Mouse (Mus musculus) forebrain, embryonic 13.5 days (tissue): Measurements from ENCODE around the gene Olfr1264. TPM values are rescaled to one million over a fixed set of nuclear protein-coding genes. Genes with fewer than 3 reads are reported as not detected.

Source experiments
- ATAC-seq: fragments of 200-750 bp; cut with Nextera tagmentation; 2 replicates; pipeline ENCODE4 v1.8.0; 2017
- H3K27ac ChIP-seq: fragments of 300-500 bp; sonication (generic); 2 replicates; pipeline ENCODE4 v1.5.1; 2015; ENCODE audit warnings: inconsistent platforms, mild to moderate bottlenecking, moderate library complexity
- H3K27me3 ChIP-seq: fragments of 300-500 bp; sonication (generic); 2 replicates; pipeline ENCODE4 v1.6.1; 2015; ENCODE audit warnings: mild to moderate bottlenecking, inconsistent platforms
- H3K36me3 ChIP-seq: fragments of 300-500 bp; sonication (generic); 2 replicates; pipeline ENCODE4 v1.6.1; 2015; ENCODE audit warnings: mild to moderate bottlenecking, inconsistent platforms; ENCODE audit not compliant: poor library complexity, severe bottlenecking
- H3K4me1 ChIP-seq: fragments of 300-500 bp; sonication (generic); 2 replicates; pipeline ENCODE4 v1.6.1; 2015; ENCODE audit warnings: inconsistent platforms
- H3K4me2 ChIP-seq: fragments of 300-500 bp; sonication (generic); 2 replicates; pipeline ENCODE4 v1.6.1; 2015; ENCODE audit warnings: inconsistent platforms, mild to moderate bottlenecking, moderate library complexity
- H3K4me3 ChIP-seq: fragments of 300-500 bp; sonication (generic); 2 replicates; pipeline ENCODE4 v1.5.1; 2015; ENCODE audit warnings: mild to moderate bottlenecking, inconsistent platforms
- H3K9ac ChIP-seq: fragments of 300-500 bp; sonication (generic); 2 replicates; pipeline ENCODE4 v1.6.1; 2015; ENCODE audit warnings: mild to moderate bottlenecking, inconsistent platforms
- H3K9me3 ChIP-seq: fragments of 300-500 bp; sonication (generic); replicated peaks from 2 replicates; pipeline ENCODE4 v1.6.1; 2016; ENCODE audit warnings: inconsistent platforms
- WGBS: fragments of 180-500 bp; shearing (Covaris S2); methylation state at CpG from one replicate; pipeline ENCODE4 v1.1.7; 2015; 5-methylcytosine and 5-hydroxymethylcytosine counted together
- polyA plus RNA-seq: library from polyadenylated mRNA; unstranded; fragments of >200 nt; fragmentation: Nextera tagmentation; extraction: Ambion mirVana; gene quantifications from 2 replicates; pipeline ENCODE4 v1.2.1, GENCODE M21; 2015

The Olfr1264 gene
- not detected in 2 replicates for polyA plus RNA-seq

- WGBS: 68% methylated on average over 2 of the region's 2 CpGs
- no peak within 1 kb of the TSS for H3K9ac ChIP-seq
- H3K27me3 ChIP-seq: no peaks in the 10 kb centered on the region
Observed at GRCm38 (mm10) chr2:90025477-90025876, at the start of gene Olfr1264. Gene Olfr1264, minus strand, starts transcription at chr2:90025577.

GRCm38 (mm10) chr2:90070065-90070464 lies 44.7 kb upstream of the Olfr1264 start:
- Histone ChIP-seq H3K9me3 (no peaks in the 10 kb centered on the region), H3K36me3 (no peaks in the 10 kb centered on the region), H3K27ac (no peak overlapping the region), H3K9ac (no peak overlapping the region), H3K27me3 (no peaks in the 10 kb centered on the region), H3K4me1 (no peaks in the 10 kb centered on the region), H3K4me3 (no peak overlapping the region), H3K4me2 (no peak overlapping the region)
- WGBS: 72% methylated on average over 2 of the region's 2 CpGs
- no peak for ATAC-seq

More at GRCm38 (mm10) chr2:90025477-90025876, at the start of gene Olfr1264:
- H3K4me2 ChIP-seq: no peak within 1 kb of the TSS
- ATAC-seq: no peak
- no peaks in the 10 kb centered on the region for H3K9me3 ChIP-seq
- no peak within 1 kb of the TSS for H3K27ac ChIP-seq
- H3K36me3 ChIP-seq: no peaks in the 10 kb centered on the region
- no peaks in the 10 kb centered on the region for H3K4me1 ChIP-seq
- no peak within 1 kb of the TSS for H3K4me3 ChIP-seq

GRCm38 (mm10) chr2:90063494-90063893 lies 38.1 kb upstream of the Olfr1264 start, which contains the start of gene Olfr140:
Gene Olfr140, minus strand, starts transcription at chr2:90063594.
- H3K27me3 ChIP-seq: no peaks in the 10 kb centered on the region
- no peak for ATAC-seq
- H3K4me3 ChIP-seq: no peak within 1 kb of the TSS
- no peaks in the 10 kb centered on the region for H3K36me3 ChIP-seq
- H3K4me1 ChIP-seq: no peaks in the 10 kb centered on the region
- H3K9me3 ChIP-seq: no peaks in the 10 kb centered on the region
- no peak within 1 kb of the TSS for H3K9ac ChIP-seq
- H3K4me2 ChIP-seq: no peak within 1 kb of the TSS
- no peak within 1 kb of the TSS for H3K27ac ChIP-seq

- H3K4me1 ChIP-seq: no peaks in the 10 kb centered on the region
- H3K9me3 ChIP-seq: no peaks in the 10 kb centered on the region
- no peak within 1 kb of the TSS for H3K9ac ChIP-seq
- H3K27ac ChIP-seq: no peak within 1 kb of the TSS
- H3K4me3 ChIP-seq: no peak within 1 kb of the TSS
- no peaks in the 10 kb centered on the region for H3K27me3 ChIP-seq
- no peak for ATAC-seq
- no peaks in the 10 kb centered on the region for H3K36me3 ChIP-seq
- H3K4me2 ChIP-seq: no peak within 1 kb of the TSS
Observed at GRCm38 (mm10) chr2:90035037-90035436, 9.7 kb upstream of the Olfr1264 start, which contains the start of gene Olfr1265. Gene Olfr1265, plus strand, starts transcription at chr2:90035337.

GRCm38 (mm10) chr2:90011831-90012230 lies 13.5 kb downstream of the Olfr1264 start, which contains the start of gene Olfr1263:
Gene Olfr1263, plus strand, starts transcription at chr2:90012131.
- ATAC-seq: no peak
- H3K36me3 ChIP-seq: no peaks in the 10 kb centered on the region
- H3K4me3 ChIP-seq: no peak within 1 kb of the TSS
- no peak within 1 kb of the TSS for H3K4me2 ChIP-seq
- H3K27ac ChIP-seq: no peak within 1 kb of the TSS
- H3K4me1 ChIP-seq: no peaks in the 10 kb centered on the region
- no peaks in the 10 kb centered on the region for H3K27me3 ChIP-seq
- no peaks in the 10 kb centered on the region for H3K9me3 ChIP-seq
- no peak within 1 kb of the TSS for H3K9ac ChIP-seq
- 75% methylated on average over 2 of the region's 2 CpGs for WGBS

GRCm38 (mm10) chr2:89999845-90000244 lies 25.5 kb downstream of the Olfr1264 start, which contains the start of gene Olfr1262:
Gene Olfr1262, plus strand, starts transcription at chr2:90000145.
- H3K36me3 ChIP-seq: no peaks in the 10 kb centered on the region
- no peaks in the 10 kb centered on the region for H3K27me3 ChIP-seq
- no peaks in the 10 kb centered on the region for H3K9me3 ChIP-seq
- H3K27ac ChIP-seq: no peak within 1 kb of the TSS
- no peaks in the 10 kb centered on the region for H3K4me1 ChIP-seq
- H3K4me3 ChIP-seq: no peak within 1 kb of the TSS
- ATAC-seq: no peak
- no peak within 1 kb of the TSS for H3K9ac ChIP-seq
- no peak within 1 kb of the TSS for H3K4me2 ChIP-seq

GRCm38 (mm10) chr2:89990921-89991320 lies 34.5 kb downstream of the Olfr1264 start, which contains the start of gene Olfr1261:
Gene Olfr1261, plus strand, starts transcription at chr2:89991221.
- Histone ChIP-seq H3K4me1 (no peaks in the 10 kb centered on the region), H3K27me3 (no peaks in the 10 kb centered on the region), H3K27ac (no peak within 1 kb of the TSS), H3K36me3 (no peaks in the 10 kb centered on the region), H3K9ac (no peak within 1 kb of the TSS), H3K4me2 (no peak within 1 kb of the TSS), H3K9me3 (no peaks in the 10 kb centered on the region), H3K4me3 (no peak within 1 kb of the TSS)
- ATAC-seq: no peak

- no peak overlapping the region for H3K4me3 ChIP-seq
- 89% methylated on average over 2 of the region's 2 CpGs for WGBS
- H3K27me3 ChIP-seq: no peaks in the 10 kb centered on the region
- H3K4me1 ChIP-seq: no peaks in the 10 kb centered on the region
- H3K4me2 ChIP-seq: no peak overlapping the region
- no peak overlapping the region for H3K27ac ChIP-seq
- no peaks in the 10 kb centered on the region for H3K36me3 ChIP-seq
- H3K9me3 ChIP-seq: no peaks in the 10 kb centered on the region
- no peak for ATAC-seq
- H3K9ac ChIP-seq: no peak overlapping the region
Observed at GRCm38 (mm10) chr2:89977709-89978108, 47.7 kb downstream of the Olfr1264 start.

GRCm38 (mm10) chr2:89974184-89974583 lies 51.2 kb downstream of the Olfr1264 start, which contains the start of gene Olfr1260:
Gene Olfr1260, plus strand, starts transcription at chr2:89974340.
- H3K27ac ChIP-seq: no peak within 1 kb of the TSS
- no peaks in the 10 kb centered on the region for H3K36me3 ChIP-seq
- H3K27me3 ChIP-seq: no peaks in the 10 kb centered on the region
- H3K4me3 ChIP-seq: no peak within 1 kb of the TSS
- H3K4me2 ChIP-seq: no peak within 1 kb of the TSS
- ATAC-seq: no peak
- H3K4me1 ChIP-seq: no peaks in the 10 kb centered on the region
- 68% methylated on average over 2 of the region's 2 CpGs for WGBS
- H3K9me3 ChIP-seq: no peaks in the 10 kb centered on the region
- H3K9ac ChIP-seq: no peak within 1 kb of the TSS

Other genes with a start within 250 kb of the Olfr1264 start
- not detected in 2 replicates for gene Olfr1254, start 232.0 kb downstream of the Olfr1264 start, polyA plus RNA-seq
- gene Olfr1255, start 213.5 kb downstream of the Olfr1264 start, polyA plus RNA-seq: not detected in 2 replicates
- gene Olfr1256, start 184.0 kb downstream of the Olfr1264 start, polyA plus RNA-seq: not detected in 2 replicates
- not detected in 2 replicates for gene Olfr48, start 177.4 kb downstream of the Olfr1264 start, polyA plus RNA-seq
- not detected in 2 replicates for gene Olfr1257, start 147.1 kb downstream of the Olfr1264 start, polyA plus RNA-seq
- gene Olfr1258, start 98.3 kb downstream of the Olfr1264 start, polyA plus RNA-seq: not detected in 2 replicates
- gene Olfr1259, start 76.9 kb downstream of the Olfr1264 start, polyA plus RNA-seq: not detected in 2 replicates
- gene Olfr1260, start 51.2 kb downstream of the Olfr1264 start, polyA plus RNA-seq: not detected in 2 replicates
- not detected in 2 replicates for gene Olfr1261, start 34.4 kb downstream of the Olfr1264 start, polyA plus RNA-seq
- not detected in 2 replicates for gene Olfr1262, start 25.4 kb downstream of the Olfr1264 start, polyA plus RNA-seq
- not detected in 2 replicates for gene Olfr1263, start 13.4 kb downstream of the Olfr1264 start, polyA plus RNA-seq
- gene Olfr1265, start 9.8 kb upstream of the Olfr1264 start, polyA plus RNA-seq: not detected in 2 replicates
- not detected in 2 replicates for gene Olfr140, start 38.0 kb upstream of the Olfr1264 start, polyA plus RNA-seq
- gene Olfr1269, start 95.8 kb upstream of the Olfr1264 start, polyA plus RNA-seq: not detected in 2 replicates
- gene Olfr32, start 116.7 kb upstream of the Olfr1264 start, polyA plus RNA-seq: not detected in 2 replicates
- not detected in 2 replicates for gene Olfr1270, start 127.5 kb upstream of the Olfr1264 start, polyA plus RNA-seq
- gene Olfr1506, start 198.9 kb upstream of the Olfr1264 start, polyA plus RNA-seq: not detected in 2 replicates
- gene Olfr142, start 232.0 kb upstream of the Olfr1264 start, polyA plus RNA-seq: not detected in 2 replicates
- gene Olfr1271, start 245.5 kb upstream of the Olfr1264 start, polyA plus RNA-seq: not detected in 2 replicates